Mouse (Mus musculus): Measurements from ENCODE around the gene Rab3a.
A peak's percentile ranks its signal among the peaks of the same experiment; 100 is the strongest.

Rab3a gene

DNA sequence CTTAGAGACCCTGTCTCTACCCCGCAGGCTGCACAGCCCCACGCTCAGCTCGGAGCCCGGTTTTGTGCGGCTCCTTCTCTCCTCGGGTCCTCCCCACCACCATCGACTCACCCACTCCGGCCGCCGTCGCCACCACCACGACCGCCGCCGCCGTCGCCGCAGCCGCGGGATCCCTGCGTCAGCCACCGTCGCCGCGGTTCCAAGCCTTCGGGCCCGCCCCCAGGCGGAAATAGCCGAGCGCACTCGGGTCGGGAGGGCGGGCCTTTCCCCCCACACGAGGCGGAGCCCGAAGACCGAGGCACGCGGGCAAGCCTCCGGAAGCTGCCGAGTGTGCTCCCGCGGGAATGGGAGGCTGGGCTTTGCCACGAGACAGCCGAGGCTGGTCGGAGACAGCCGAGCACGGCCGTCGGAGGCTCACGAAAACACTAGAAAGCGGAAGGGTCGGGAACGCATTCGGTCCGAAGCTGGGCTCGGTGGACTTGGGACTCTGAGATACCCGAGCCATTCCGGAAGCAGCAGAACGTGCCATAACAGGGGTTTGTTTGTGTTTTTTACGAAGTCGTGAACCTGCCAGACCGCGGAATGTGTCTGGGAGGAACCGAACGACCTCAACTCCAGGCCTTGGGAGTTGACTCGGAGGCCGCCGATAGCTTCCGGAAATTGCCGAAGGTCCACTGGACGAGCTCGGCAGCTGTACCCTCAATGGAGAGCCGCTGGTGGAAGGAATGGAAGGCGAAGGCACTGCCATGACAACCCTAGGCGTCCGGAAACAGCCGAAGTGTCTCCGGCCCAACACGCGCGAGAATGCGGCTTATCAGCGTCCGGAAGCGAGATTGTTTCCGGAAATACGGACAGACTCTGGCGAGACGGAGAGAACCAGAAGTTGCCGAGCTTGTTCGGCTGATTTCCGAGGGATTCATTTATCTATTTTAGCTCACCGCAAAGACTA is 22.3 kb downstream of the Rab3a start, which contains the start of gene Pik3r2:
Gene Pik3r2, minus strand, starts transcription at position 218 of the 949 bp plus-strand sequence.
- peak; percentile 99 for DNase-seq

DNA sequence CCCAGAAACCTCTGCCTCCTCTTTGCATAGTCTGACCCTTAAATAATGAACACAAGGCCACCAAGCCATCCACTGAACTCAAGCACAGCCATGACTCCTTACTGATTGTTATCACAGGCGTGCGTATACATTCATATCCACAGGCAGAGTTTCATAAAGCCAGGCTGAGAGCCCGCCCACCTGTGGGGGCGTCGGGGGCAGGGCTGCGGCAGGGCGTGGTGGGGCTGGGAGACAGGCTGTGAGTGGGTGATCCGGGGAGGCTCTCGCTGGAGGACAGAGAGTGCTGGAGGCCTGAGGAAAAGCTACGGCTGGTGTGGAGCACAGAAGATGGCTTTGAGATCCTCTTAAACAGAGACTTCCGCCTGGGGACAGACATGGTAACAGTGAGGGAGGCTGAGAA is 25.6 kb downstream of the Rab3a start:
- DNase-seq, result no peak

DNA sequence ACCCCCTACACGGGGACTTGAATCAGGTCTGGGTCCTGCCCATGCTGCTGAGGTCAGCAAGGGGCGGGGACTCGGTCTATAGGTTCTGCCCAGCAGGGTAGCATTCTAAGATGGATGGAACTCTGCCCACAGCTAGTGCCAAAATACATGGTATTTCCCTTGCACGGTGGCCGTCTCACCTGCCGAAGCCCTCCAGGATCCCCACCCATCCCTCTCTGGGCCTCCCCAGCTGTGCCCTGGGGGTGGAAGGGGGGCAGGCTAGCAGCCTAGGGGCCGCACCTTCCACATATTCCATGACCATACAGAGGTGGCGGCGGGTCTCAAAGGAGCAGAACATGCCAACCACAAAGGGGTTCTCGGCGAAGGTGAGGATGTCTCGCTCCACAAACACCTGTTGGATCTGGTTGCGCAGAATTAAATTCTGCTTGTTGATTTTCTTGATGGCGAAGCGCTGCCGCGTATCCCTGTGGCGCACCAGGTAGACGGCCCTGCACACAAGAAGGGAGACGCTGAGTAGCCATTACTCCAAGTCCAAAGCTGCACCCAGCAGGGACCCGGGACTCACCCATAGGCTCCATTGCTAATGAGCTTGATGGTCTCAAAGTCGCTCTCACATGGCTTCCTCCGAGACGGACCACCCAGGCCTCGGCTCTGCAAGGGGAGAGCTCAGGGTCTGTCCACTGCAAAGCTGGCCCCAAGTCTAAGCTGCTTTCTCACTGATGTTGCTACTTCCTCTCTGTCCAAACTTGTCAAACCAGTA is 32.0 kb downstream of the Rab3a start:
- no peak for DNase-seq

DNA sequence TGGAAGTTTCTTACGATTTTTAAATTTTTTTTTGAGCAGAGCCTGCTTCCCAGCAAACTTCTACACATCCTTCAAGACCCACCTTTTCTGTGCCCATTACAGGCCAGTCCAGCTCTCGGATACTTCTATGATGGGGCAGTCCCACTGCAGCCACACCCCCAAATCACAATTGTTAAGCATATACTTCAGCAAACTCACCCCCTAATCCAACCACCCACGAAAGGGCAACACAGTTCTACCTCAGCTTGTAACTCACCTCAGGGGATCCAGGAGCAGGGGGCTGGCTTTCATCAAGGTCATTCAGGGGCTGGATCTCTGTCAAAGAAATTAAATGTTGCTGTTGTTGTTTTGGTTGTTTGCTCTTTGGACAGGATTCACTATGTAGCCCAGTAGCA is 32.6 kb downstream of the Rab3a start:
- DNase-seq, result no peak

DNA sequence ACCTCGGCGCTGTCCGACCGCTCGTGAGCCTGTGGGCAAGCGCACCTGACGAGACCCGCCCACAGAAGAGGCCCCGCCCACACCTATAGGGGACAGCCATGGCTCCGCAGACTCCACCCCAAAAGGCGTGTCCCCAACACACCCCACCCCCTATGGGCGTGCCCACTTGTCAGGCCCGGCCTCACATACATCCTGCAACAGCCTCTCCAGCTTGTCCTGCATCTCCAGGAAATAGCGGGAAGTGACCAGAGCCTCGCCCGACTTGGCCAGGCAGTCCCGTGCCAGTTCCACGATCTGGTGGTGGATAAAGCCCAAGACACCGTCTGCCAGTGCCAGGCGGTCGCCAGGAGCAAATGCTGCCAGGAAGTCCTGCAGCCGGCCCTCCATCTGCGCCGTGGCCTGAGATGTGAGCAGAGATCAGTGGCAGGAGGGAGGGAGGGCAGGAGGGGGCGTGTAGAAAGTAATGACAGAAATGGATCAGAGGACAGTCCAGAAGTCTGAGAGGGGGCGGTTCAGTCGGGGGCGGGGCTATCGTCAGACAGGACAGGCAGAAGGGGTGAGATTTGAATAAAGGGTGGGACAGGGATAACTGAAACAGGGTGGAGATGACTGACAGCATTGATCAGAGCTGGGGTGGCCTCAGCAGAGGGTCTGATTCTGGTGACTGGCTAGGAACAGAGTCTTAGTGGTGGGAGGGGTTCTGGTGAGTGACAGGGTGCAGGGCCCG is 33.6 kb downstream of the Rab3a start:
- DNase-seq, result peak; percentile 43

DNA sequence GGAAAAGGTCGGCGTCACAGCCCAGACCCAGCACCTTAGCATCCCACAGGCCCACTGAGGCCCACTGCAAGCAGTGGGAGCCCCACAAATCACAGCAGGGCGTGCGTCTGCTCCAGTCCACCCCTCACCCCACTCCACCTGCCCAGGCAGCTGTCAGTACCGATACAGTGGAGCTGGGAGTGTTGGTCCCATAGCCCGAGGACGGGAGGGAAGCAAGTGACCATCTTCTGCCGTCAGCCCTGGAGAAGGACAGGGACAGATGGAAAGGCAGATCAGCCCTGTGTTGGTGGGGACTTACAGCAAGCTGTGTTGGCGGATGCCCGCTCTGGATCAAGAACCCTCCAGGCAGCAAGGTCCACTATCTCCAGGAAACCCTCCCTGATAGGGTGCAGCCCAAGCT is 34.6 kb downstream of the Rab3a start:
- DNase-seq, result no peak

DNA sequence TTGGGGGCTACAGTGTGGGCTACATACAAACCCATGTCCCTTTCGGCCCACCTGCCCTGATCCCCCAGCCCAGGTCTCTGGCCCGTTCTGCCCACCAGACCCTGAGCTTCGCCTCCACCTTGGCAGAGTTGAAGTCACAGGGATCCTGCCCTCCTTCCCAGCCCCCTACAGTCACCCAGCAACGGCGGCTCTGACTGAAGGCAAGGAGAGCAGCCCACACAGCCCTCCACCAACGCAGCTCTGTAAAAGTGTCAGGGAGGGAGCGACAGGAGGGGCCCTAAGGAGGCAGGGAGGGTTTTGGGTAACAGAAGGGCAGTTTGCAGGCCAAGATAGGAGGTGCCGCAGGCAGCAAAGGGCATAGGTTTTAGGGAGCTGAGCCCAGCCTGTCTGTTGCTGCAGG is 36.4 kb downstream of the Rab3a start:
- DNase-seq, result peak; percentile 55

DNA sequence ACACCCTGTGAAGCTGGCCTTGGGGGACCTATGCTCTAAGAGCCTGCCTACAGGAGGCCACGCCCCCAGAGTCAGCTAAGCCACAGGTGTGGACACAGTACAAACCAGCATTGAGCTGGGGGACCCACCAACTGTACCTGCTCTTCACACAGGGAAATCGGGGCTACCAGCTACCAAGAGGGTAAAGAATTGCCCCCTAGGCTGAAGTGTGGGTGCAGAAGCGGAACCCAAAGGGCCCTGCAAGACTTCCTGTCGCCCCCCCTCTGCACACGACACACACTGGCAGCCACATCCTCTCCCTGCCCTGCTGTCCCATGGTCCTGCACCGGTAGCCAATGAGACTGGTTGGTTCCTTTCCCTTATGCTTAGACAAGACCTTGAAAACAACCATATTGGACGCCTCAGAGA is 36.8 kb downstream of the Rab3a start:
- DNase-seq, result peak; percentile 82

DNA sequence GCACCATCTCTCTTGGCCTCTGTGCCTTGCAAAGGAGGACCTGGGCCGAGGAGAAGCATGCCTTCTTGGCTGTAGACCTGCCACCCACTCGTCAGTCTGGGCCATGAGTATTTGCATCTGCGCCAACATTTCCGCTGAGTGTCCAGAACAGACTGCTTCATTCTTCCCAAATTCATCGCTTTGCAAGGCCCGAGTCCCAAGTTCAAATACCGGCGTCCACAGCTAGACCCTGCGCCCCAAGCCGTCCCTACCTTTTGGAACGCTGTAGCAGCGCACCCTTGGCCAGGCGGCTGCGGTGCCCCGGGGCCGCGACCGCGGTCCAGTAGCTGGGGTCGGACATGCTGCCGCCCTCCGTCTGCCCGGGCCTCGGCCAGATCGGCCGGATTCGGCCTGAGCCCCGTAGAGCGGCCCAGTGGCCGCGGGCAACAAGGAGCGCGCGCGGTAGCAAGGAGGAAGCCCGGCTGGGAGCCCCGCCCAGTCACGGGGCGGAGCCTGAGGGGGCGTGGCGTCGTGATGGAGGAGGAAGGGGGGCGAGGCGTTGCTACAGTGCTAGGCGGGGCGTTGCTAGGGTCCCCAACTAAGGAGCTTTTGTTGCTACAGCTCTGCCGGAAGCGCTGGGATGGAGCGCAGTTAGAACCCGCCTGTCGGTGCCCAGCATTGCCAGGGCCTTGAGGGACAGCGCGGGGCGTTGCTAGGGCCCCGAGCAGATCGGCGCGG is 37.7 kb downstream of the Rab3a start:
- peak; percentile 100 for DNase-seq

DNA sequence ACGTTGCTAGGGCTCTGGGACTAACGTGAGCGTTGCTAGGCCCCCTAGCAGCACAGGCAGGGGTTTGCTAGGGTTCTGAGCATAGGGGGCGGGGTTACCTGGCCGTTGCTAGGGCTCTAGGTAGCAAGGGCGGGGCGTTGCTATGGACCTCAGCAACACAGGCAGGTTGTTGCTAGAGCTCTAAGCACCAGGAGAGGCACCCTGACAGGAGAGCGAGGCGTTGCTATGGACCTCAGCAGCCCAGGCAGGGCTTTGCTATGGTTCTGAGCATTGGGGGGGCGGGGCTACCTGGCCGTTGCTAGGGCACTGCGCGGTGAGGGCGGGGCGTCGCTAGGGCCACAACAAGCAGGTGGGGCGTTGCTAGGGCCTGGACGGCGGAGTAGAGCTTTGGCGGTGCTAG is 38.2 kb downstream of the Rab3a start:
- peak; percentile 82 for DNase-seq

DNA sequence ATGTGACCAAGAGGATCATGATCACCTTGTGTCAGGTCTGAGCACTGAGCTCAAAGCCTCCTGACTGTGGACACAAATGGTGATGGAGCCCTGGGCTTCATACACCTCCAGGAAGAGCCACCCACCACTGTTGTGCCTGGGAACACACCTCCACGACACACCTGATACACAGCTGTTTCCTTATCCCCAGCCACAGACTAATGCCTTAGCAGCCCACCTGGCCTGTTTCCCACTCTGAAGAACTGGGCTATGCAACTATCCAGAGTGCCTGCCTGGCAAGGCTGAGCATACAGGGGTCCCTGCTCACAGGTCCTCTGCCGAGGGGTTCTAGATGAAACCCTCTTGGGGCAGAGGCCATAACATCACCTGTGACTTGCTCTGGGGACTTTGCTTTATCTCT is 39.7 kb downstream of the Rab3a start:
- no peak for DNase-seq

DNA sequence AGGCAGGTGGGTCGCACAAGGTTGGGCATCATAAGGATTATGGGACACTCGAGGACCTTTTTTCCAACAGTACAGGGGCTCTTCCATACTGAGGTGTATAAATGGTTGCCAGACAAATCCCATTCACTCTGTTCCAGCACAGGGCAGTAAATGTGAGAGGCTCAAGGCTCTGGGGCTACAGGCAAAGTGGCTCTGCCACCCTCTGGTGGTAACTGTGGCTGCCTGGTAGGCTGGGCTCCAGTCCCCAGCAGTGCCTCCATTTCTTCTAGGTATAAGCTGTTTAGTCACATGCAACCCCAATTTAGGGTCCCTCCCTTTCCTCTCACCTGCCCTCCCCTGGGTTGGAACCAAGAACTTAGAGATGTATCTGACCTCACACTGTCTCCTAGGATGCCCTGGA is 40.9 kb downstream of the Rab3a start:
- no peak for DNase-seq

DNA sequence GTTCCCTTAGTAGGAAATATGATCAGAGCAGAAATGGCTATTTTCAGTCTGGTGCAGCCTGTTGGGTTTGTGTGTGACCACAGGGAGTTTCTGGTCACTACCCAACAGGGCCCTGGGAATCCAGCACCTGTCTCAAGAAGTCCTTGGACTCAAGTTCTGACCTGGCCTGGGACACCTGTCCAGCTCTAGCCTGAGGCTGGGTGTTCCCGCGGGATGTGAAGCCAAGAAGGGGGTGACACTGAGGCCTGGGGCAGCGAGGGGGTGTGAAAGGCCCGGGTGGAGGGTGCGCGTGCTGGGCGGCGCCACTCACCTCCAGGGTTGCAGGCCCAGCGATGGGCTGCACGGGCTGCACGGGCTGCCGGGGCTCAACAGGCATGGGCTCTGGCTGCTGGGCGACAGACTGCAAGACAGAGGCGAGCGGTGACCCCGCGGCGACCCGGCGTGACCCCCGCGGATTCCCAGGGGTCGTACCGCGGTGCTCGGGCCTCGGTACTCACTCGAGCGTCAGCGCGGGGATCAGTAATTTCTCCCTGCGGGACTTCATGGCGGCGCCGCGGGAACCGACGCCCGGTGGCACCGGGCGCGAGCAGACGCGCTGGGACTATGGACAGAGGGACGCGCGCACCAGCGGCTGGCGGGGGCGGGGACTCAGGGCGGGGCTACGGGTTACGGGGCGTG is 42.1 kb downstream of the Rab3a start:
- DNase-seq, result no peak

DNA sequence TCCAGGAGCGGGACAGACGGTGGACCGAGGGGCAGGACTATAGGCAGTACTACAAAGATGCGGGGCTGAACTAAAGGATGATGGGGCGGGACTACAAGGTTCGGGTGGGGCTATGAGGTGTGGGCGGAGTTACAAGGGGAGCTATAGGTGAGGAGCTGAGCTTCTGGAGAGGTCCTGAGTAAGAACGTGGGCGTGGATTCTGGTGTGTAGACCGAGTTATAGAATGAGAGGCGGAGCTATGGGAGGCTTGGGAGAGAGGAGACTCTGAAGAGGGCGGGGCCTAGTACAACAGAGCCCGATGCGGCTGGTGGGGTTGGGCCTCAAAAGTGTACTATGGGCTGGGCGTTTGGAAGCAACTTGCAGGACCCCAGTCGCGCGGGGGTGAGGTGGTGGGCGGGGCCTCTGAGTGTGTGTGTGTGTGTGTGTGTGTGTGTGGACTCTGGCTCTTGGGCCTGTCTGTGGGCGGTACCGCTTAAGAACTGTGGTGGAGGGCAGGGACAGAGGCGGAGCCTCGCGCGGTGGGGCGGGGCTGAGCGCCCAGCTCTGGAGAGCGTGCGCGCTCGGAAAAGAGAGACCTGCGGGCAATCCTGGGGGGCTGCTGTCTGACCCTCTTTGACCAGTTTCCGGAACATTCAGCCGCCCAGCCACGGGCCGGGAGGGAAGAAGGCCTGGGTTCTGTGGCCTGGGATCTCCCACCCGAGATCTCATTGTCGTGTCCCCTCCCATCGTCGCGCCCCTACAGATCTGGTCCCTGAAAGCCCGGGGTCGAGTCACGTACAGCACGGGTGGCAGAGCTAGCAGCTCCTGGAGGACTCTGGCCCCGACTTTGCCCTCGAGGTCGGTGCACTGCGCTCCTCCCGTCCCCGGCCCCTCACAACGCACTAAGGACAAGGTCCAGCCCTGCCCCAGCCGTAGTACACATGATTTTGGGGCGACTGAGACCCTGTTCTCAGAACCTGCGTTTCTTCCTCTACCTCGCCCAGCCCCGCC is 42.9 kb downstream of the Rab3a start:
- DNase-seq, result peak; percentile 89

DNA sequence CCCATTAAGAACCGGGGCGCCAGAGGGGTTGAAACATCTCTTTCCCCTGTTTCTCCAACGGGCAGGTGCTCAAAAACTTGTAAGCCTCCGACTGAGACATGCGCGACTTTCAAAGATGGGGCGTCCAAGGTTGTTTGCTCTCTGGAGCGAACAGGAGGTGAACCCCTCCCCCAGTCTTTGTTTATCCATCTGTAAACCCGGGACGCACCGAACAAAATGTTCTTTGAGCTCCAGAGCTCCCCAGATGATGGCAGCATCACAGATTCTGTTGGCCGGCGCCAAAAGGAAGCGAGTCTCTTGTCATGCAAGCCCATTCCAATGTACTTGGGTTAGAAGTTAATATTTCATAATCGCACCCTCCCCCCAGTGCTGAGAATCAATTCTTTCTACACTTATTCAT is 43.8 kb downstream of the Rab3a start:
- no peak for DNase-seq

DNA sequence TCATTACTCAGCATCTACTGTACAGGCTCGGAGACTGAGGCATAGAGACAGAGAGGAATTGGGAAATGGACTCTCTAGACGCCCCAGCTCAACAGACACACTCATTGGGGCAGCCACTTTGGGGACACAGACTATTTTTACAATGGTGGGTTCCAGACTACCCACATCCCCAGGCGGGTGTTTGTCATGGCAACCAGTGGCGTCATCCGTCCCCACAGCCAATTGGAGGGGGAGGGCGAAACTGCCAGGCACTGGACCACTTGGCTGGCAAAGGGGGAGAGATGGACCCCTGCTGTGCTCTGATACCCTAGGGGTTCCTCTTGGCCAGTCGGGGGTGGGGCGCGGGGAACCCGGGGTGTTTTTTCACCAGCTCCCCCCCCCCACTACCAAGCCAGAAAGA is 46.2 kb downstream of the Rab3a start:
- peak; percentile 55 for DNase-seq

DNA sequence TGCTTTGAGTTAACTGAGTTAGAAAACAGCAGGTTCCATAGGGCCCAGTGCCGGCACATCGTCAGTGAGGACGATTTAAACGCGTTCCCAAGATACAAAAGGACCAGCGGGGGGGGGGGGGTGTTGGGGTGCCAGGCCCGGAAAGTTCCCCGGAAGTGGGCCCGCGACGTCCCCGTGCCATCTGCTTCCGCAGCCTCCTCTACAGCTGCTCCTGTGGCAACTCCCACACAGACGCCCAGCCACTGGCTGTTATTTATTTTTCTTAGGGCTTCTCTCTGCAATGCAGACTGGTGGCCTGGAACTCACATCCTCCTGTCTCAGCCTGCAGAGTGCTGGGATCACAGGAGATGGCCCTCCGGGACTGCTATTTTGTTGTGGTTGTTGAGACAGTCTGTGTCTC is 46.7 kb downstream of the Rab3a start:
- DNase-seq, result peak; percentile 77

DNA sequence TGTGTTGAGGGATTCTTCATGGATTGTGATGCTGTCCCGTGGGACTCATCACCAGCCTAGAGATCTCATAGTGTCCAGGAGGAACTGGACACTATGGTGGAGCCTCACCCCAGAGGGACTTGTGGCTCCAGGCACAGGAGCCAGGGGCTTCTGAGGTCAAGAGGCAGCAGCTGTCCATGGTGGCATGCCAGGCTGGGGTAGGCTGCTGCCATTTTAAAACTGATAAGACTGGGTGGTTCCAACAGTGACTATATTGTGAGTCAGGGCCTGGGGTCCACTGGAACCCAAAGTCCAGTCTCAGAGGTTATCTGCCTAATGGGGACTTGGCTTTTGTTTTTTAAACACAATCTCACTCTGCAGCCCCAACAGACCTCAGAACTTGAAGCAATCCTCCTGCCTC is 47.4 kb downstream of the Rab3a start:
- no peak for DNase-seq

DNA sequence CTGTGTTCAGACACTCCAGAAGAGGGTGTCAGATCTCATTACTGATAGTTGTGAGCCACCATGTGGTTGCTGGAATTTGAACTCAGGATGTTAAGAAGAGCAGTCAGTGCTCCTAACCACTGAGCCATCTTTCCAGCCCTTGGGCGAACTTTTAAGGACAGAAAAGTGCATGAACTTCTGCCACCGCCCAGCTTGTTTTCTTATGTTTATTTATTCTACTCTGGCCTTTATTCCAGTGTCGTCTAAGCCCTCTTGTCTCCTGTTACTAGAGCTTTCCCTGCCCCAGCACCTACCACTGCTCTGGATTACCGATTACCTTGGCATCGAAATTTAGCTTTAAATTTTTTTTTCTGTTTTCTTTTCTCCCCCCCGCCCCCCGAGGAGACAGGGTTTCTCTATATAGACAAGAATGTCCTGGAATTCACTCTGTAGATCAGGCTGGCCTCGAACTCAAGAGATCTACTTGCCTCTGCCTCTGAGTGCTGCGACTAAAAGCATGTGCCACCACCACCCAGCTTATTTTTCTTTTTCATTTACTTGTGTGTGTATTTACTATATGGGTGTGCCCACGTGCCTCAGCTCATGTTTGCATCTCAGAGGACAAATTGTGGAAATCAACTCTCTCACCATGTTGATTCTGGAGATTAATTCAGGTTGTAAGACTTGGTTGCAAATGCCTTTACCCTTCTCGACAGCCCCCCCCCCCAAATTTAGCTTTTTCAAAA is 48.5 kb downstream of the Rab3a start:
- no peak for DNase-seq

Data from thymus, postnatal 4 days (tissue).